Mouse (Mus musculus) cortical plate, adult 2 months (tissue): ENCODE data around the gene Snrnp25. TPM values are rescaled to one million over a fixed set of nuclear protein-coding genes. Genes with fewer than 3 reads are reported as not detected.
"Not testable (repeated sequence)": the region's sequence is repeated elsewhere in the genome, so short reads cannot be mapped to it uniquely, and the experiment has no call there.

Source experiments
- H3K27ac ChIP-seq: fragments of 200-500 bp; 2 replicates; pipeline ENCODE4 v1.5.1; 2012; ENCODE audit warnings: low read length, control low read depth, inconsistent platforms; ENCODE audit not compliant: insufficient read depth
- H3K4me1 ChIP-seq: fragments of 200-500 bp; 2 replicates; pipeline ENCODE4 v1.6.1; 2011; ENCODE audit warnings: low read length; ENCODE audit not compliant: control insufficient read depth, insufficient read depth
- H3K4me3 ChIP-seq: fragments of 200-500 bp; 2 replicates; pipeline ENCODE4 v1.5.1; 2011; ENCODE audit warnings: mild to moderate bottlenecking, low read length, control low read depth; ENCODE audit not compliant: insufficient read depth
- CTCF ChIP-seq: fragments of 200-500 bp; IDR thresholded peaks from 2 replicates; pipeline ENCODE4 v1.5.1; 2011; ENCODE audit warnings: mild to moderate bottlenecking, control low read depth, low read length; ENCODE audit not compliant: insufficient read depth; ENCODE audit errors: extremely low read depth
- POLR2A ChIP-seq: fragments of 200-500 bp; IDR thresholded peaks from 2 replicates; pipeline ENCODE4 v1.6.1; 2011; ENCODE audit warnings: mild to moderate bottlenecking, low read length, control low read depth; ENCODE audit not compliant: insufficient read depth; ENCODE audit errors: extremely low read depth
- polyA plus RNA-seq: library from polyadenylated mRNA; depleted of rRNA; stranded (reverse); fragments of >200 nt; gene quantifications from 2 replicates; pipeline ENCODE4 v1.2.3, GENCODE M21; 2012

Gene Snrnp25
- polyA plus RNA-seq, 1 experiment = 51.8 TPM

DNA sequence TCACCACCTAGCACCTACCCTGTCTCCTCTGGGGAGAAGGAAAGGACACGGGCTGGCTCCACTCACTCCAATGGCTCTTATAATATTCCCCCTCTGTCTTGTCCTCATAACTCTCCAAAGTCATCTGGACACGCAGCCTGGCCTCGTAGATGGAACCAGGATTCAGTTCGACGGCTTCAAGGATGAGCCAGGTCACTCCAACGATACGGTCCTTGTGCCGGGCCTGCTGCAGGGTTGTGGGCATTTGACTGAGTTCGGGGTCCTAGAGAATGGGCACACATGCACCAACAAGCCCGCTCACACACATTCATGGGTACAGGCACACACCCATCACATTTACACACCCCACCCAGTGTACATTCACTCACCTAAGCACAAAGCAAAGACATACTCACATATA lies 12.1 kb upstream of the Snrnp25 start:
- H3K4me1 ChIP-seq = no peaks in the 10 kb centered on the region
- H3K27ac ChIP-seq = no peak overlapping the region
- TF ChIP-seq CTCF (no peak), POLR2A (no peak)
- H3K4me3 ChIP-seq = no peak overlapping the region

DNA sequence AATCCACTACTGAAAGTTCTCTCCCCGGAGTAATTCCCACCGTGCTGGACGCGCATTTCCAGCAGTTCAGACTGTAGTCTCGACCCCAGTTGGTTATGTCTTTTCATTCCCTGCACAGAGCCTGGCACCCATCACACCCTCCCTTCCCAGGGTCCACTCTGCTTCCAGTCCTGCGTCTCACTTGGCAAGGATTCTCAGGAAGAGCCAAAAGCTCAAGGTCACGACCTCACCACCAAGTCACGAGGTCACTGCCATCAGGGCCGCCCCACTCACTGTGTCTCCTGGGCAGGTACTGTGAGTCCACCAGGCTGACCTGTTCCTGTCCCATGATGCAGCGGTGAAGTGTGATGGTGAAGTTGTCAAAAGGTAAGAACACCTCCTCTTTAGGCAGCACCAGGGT lies 11.1 kb upstream of the Snrnp25 start:
- H3K4me3 ChIP-seq = no peak overlapping the region
- no peaks in the 10 kb centered on the region for H3K4me1 ChIP-seq
- no peak overlapping the region for H3K27ac ChIP-seq
- no peak for TF ChIP-seq CTCF
- TF ChIP-seq POLR2A = no peak

DNA sequence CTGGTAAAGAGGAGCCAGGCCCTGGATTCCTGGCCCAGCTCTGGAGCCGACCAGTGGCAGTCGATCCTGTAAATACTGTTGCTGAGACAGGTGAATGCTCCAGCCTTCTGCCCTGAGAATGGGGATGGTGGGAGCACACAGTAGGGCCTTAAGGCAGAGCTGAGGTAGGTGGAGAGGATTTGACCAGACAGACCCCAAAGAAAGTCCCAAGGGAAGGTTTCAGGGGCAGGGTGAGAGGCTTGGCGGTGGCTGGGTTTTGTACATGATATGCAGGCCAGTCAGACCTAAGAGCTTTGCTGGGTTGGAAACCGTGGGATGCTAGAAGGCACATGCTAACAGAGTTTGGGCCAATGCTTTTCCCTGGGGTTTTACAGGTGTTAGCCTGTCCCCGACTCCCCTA lies 10.6 kb upstream of the Snrnp25 start:
- Histone ChIP-seq H3K4me1 (no peaks in the 10 kb centered on the region), H3K27ac (no peak overlapping the region)
- TF ChIP-seq CTCF (no peak), POLR2A (no peak)

DNA sequence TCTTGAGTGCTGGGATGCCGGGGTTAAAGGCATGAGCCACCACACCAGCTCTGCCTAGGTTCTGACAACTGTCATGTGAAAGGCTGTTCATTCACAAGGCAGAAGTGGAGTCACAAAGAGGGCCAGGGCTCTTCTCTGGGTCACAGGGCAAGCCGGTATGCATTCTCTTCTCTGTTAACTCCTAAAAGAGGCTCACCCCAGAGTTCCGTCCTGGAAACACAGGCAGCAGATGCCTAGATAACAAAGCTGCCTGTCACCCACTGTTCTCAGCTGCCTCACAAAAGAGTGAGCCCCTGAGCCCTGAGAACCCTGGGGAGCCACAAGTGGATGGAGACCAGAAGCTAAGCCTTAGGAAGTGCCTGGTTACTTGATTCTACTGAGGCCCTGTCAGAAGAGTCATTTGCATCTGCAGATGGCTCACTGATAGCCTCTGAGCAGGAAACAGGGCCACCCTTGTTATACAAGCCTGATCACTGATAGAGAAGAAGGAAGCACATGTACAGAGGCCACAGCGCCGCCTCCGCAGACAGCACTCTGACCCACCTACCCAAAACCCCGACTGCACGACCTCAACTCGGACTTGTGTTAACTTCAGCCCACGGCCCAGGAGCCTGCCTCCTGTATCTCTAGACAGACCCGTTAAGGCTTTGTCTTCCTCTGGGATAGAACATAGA lies 9.2 kb upstream of the Snrnp25 start:
- Histone ChIP-seq H3K27ac (no peak overlapping the region), H3K4me1 (no peaks in the 10 kb centered on the region), H3K4me3 (no peak overlapping the region)
- TF ChIP-seq POLR2A (no peak), CTCF (no peak)

More for the DNA sequence above, 10.6 kb upstream of the Snrnp25 start:
- no peak overlapping the region for H3K4me3 ChIP-seq

DNA sequence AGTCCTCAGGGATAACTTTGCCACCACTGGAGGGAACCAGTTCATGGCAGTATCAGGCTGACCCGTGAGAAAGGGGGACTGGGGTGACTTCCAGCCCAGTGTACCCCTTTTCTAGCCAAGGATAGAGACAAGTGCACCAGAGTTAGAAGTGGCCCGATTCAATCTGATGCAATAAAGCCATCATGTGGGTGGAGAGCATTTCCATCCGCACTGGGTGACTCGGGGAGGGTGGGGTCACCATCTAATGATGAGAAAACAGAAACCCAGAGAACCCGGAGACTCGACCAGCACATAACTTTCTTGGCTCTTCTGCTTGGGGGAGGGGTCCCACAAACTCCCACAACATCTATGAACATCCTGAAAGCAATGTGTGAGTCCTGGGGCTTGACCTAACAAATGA lies 8.5 kb upstream of the Snrnp25 start:
- Histone ChIP-seq H3K27ac (no peak overlapping the region), H3K4me1 (no peaks in the 10 kb centered on the region), H3K4me3 (no peak overlapping the region)
- TF ChIP-seq CTCF (no peak), POLR2A (no peak)

DNA sequence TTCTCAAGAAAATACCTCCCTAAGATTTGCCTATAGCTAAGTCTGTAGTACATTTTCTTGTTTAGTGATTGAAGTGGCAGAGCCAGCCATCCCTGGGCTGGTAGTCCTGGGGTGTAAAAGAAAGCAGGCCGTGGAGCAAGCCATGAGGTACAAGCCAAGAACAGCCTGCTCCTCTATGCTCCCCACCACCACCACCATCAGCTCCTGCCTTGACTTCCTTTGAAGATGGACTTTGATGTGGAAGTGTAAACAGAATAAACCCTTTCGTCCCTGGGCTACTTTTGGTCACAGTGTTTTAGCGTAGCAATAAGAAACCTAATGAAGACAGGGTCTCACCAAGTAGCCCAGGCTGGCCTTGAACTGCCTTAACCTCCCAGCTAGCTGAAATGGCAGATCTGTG lies 7.4 kb upstream of the Snrnp25 start:
- Histone ChIP-seq H3K4me3 (no peak overlapping the region), H3K4me1 (no peaks in the 10 kb centered on the region), H3K27ac (no peak overlapping the region)
- TF ChIP-seq POLR2A = no peak

DNA sequence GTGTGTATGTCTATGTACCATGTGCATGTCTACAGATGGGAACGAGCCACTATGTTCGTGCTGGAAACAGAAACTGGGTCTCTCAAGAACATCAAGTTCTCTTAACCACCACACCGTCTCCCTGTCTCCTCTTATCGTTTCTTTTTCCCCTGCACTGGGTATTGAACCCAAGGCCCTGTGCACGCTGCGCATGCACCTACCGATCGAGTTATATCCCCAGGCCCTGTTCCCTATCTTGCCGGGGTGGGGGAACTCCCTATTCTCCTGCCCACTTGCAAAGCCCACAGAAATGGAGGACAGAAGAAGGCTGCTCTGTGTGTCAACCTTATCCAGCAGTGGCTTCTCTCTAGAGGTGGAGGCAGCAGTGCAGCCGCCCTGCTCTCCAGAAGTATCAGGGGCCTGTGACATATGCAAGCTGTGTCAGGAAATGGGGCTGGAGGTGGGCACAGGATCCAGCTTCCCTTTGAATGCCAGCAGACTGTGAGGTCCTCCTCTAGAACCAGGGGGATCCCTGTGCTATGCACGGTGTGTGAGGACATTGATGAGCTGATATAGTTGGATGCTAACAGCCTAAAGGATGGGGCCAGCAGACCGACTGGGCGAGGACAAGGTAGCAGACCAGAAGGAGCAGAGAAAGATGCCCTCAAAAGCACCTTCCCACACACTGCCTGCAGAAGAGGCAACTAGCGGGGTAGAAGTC lies 6.8 kb upstream of the Snrnp25 start:
- H3K27ac ChIP-seq = no peak overlapping the region
- no peaks in the 10 kb centered on the region for H3K4me1 ChIP-seq
- no peak for TF ChIP-seq CTCF
- no peak for TF ChIP-seq POLR2A
- no peak overlapping the region for H3K4me3 ChIP-seq

DNA sequence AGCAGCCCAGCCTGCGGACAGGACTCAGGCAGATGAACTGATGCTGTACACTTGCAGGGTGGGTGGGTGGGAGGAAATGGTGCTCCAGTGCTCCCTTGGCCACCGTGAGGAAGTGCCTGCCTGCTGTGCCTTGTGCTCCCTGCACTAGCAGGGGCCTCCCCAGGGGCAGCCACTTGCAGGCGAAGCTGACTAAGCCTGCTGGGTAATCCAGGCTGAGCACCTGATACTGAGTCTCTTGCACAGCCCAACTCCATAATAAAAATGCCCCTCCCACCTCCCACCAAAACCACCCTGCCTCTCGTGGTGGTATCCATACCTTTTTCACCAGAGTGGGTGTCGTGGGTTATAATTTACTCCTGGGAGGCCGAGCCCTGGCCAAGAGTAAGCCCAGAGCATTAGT lies 6.0 kb upstream of the Snrnp25 start:
- TF ChIP-seq POLR2A = no peak
- Histone ChIP-seq H3K4me3 (no peak overlapping the region), H3K27ac (no peak overlapping the region), H3K4me1 (no peaks in the 10 kb centered on the region)

DNA sequence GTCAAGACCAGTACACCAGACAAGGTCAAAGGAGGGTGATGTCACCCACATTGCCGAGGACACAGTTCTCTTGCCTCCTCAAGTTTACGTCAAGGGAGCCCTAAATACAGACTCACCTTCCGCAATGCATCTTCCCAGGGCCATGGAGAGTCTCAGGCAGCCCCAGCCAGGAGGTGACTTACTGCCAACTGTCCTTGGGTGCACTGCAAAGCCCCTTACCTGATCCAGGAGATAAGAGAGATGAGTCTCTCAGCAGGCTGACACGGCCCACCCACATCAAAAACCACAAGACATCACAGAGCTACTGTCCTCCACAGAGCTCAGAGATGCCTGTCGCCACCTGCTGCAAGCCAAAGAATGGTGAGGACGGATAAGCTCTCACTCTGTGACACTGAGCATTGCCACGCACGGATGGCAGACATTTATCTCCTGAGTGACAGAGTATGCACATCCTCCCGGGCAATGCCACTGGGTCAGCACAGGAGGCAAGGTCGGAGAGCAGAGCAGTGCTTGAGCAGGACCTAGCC lies 5.1 kb upstream of the Snrnp25 start, which contains the start of gene Il9r:
Gene Il9r, minus strand, starts transcription at position 205 of the 527 bp plus-strand sequence.
- no peaks in the 10 kb centered on the region for H3K4me1 ChIP-seq
- TF ChIP-seq CTCF = no peak
- TF ChIP-seq POLR2A = no peak
- no peak within 1 kb of the TSS for H3K27ac ChIP-seq
- no peak within 1 kb of the TSS for H3K4me3 ChIP-seq

DNA sequence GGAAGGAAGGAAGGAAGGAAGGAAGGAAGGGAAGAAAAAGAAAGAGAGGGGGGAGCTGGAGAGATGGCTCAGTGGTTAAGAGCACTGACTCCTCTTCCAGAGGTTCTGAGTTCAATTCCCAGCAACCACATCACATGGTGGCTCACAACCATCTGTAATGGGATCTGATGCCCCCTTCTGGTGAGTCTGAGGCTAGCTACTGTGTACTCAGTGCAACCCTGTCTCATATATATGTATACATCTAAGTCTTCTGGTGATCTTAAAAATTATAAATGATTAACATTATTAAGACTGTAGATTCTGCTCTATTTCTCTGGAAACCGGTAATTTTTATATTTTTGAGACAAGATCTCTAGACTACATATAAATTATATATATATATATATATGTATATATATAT lies 4.2 kb upstream of the Snrnp25 start:
- not testable (repeated sequence) for H3K4me3 ChIP-seq, H3K27ac ChIP-seq, H3K4me1 ChIP-seq
